Mouse (Mus musculus): ENCODE measurements at regions not wholly inside any gene's neighbourhood (a gene's known extent, or its start where the extent isn't known, plus 50 kb on each side); places are given as distances from the start of the nearest gene placed in this dataset.

DNA sequence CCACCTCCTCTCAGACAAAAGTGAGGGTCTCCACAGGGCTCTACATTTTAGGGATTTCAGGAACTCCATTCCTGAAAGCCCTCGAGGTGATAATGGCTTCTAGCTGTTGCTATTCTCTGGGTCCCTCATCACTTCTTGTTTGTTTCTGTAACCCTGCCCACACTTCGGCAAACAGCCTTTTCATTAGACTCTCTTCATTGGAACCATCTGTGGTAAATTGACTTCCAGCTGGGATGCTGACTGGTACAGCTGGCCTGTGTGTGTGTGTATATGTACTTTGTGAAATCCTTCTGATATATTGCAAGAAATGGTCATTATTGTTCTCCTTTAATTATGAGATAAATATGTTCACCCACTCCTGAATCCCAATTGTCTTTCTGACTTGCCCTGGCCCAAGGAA lies 50.3 kb downstream of the Gm10192 start:
- TF ChIP-seq EP300 (IDR thresholded peaks at IDR 0.05; ENCODE audit: low read depth), result no peak
- TF ChIP-seq CTCF (IDR thresholded peaks at IDR 0.05; ENCODE audit: low read depth), result no peak
- Histone ChIP-seq H3K4me2 (ENCODE audit: low read depth, low read length) (no peak overlapping the region), H3K4me1 (ENCODE audit: control insufficient read depth, insufficient read depth) (no peaks in the 10 kb centered on the region), H3K36me3 (replicated peaks; ENCODE audit: control insufficient read depth, insufficient read depth, low read length) (no peaks in the 10 kb centered on the region), H3K9ac (replicated peaks; ENCODE audit: low read depth, low read length) (no peak overlapping the region), H3K4me3 (ENCODE audit: low read depth, low read length) (no peak overlapping the region), H3K9me3 (replicated peaks; ENCODE audit: control insufficient read depth, low read length) (no peaks in the 10 kb centered on the region), H3K27ac (ENCODE audit: low read depth) (no peak overlapping the region), H3K27me3 (ENCODE audit: control insufficient read depth, insufficient read depth, low read length) (no peaks in the 10 kb centered on the region)
- DNase-seq (ENCODE audit: low spot score), result no peak
- no peak for ATAC-seq (ENCODE audit: insufficient read depth, low read depth)
- 51% methylated on average over 2 of the region's 2 CpGs for WGBS

DNA sequence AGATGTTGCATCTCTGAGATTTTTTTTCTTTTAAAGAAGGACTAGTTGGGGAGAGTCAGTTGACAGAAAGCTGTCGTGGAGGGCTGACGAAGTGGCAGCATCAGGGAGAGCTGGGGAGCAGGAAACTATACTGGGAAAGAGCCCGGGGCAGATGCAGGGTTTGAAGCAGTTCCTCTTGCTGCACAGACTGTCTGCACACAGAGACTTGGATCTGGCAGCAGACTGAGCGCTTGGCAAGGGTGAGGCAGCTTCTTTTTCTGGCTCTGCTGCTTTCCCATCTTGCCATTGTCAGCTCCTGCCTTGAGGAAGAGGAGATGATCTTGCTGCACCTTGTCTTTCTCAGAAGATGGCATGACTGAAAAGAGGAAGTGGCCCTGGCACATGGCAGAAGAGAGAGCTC lies 55.2 kb downstream of the Gm10192 start:
- TF ChIP-seq CTCF (IDR thresholded peaks at IDR 0.05; ENCODE audit: low read depth), result no peak
- TF ChIP-seq EP300 (IDR thresholded peaks at IDR 0.05; ENCODE audit: low read depth), result no peak
- Histone ChIP-seq H3K36me3 (replicated peaks; ENCODE audit: control insufficient read depth, insufficient read depth, low read length) (no peaks in the 10 kb centered on the region), H3K9ac (replicated peaks; ENCODE audit: low read depth, low read length) (no peak overlapping the region), H3K4me3 (ENCODE audit: low read depth, low read length) (no peak overlapping the region), H3K27me3 (ENCODE audit: control insufficient read depth, insufficient read depth, low read length) (no peaks in the 10 kb centered on the region), H3K27ac (ENCODE audit: low read depth) (no peak overlapping the region), H3K9me3 (replicated peaks; ENCODE audit: control insufficient read depth, low read length) (no peaks in the 10 kb centered on the region), H3K4me1 (ENCODE audit: control insufficient read depth, insufficient read depth) (no peaks in the 10 kb centered on the region), H3K4me2 (ENCODE audit: low read depth, low read length) (no peak overlapping the region)
- no peak for ATAC-seq (ENCODE audit: insufficient read depth, low read depth)
- DNase-seq (ENCODE audit: low spot score), result no peak
- 33% methylated on average over 4 of the region's 4 CpGs for WGBS

DNA sequence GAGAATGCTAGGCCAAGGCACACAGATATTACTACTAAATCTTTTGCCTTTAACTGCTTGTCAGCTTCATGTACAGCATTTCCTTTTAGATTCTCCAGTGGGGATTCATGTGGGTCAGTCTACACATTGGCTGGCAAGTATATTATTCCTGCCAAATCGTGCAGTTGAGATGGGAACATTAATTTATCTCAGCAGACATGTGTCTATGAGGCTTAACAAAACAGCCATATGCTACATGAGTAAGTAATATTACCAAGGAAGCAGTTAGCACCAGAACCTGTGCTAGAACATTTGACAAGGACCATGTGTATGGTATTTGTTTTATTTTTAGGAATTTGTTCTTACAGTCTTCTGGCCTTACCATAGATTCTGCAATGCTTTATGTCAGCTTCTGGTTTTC lies 59.1 kb downstream of the Gm10192 start:
- DNase-seq (ENCODE audit: low spot score) (no peak), ATAC-seq (ENCODE audit: insufficient read depth, low read depth) (no peak)
- Histone ChIP-seq H3K27ac (ENCODE audit: low read depth) (no peak overlapping the region), H3K9me3 (replicated peaks; ENCODE audit: control insufficient read depth, low read length) (no peaks in the 10 kb centered on the region), H3K9ac (replicated peaks; ENCODE audit: low read depth, low read length) (no peak overlapping the region), H3K4me2 (ENCODE audit: low read depth, low read length) (no peak overlapping the region), H3K36me3 (replicated peaks; ENCODE audit: control insufficient read depth, insufficient read depth, low read length) (no peaks in the 10 kb centered on the region), H3K27me3 (ENCODE audit: control insufficient read depth, insufficient read depth, low read length) (no peaks in the 10 kb centered on the region), H3K4me1 (ENCODE audit: control insufficient read depth, insufficient read depth) (no peaks in the 10 kb centered on the region), H3K4me3 (ENCODE audit: low read depth, low read length) (no peak overlapping the region)
- WGBS, result 36% methylated on average over 1 of the region's 1 CpGs
- TF ChIP-seq EP300 (IDR thresholded peaks at IDR 0.05; ENCODE audit: low read depth), result no peak
- no peak for TF ChIP-seq CTCF (IDR thresholded peaks at IDR 0.05; ENCODE audit: low read depth)

DNA sequence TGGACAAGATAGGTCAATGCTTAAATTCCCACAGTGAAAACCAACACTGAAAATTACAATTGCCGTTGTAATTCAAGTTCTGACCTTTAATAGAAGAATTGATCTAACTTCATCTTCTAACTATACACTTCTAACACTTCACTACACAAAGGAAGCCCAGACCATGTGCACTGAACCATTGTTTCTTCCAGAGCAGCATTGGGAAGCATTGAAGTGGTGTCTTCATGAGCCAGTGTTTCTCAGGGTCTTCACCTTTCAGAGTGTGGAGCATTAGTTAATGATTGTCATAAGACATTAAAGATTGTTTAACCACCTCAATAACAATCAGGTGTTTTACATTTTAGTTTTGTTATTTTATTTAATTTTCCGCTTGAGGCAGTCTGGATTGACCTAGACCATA lies 61.0 kb downstream of the Gm10192 start:
- Histone ChIP-seq H3K36me3 (replicated peaks; ENCODE audit: control insufficient read depth, insufficient read depth, low read length) (no peaks in the 10 kb centered on the region), H3K4me1 (ENCODE audit: control insufficient read depth, insufficient read depth) (no peaks in the 10 kb centered on the region), H3K4me2 (ENCODE audit: low read depth, low read length) (no peak overlapping the region), H3K4me3 (ENCODE audit: low read depth, low read length) (no peak overlapping the region), H3K9me3 (replicated peaks; ENCODE audit: control insufficient read depth, low read length) (no peaks in the 10 kb centered on the region), H3K27me3 (ENCODE audit: control insufficient read depth, insufficient read depth, low read length) (no peaks in the 10 kb centered on the region), H3K9ac (replicated peaks; ENCODE audit: low read depth, low read length) (no peak overlapping the region), H3K27ac (ENCODE audit: low read depth) (no peak overlapping the region)
- 81% methylated on average over 2 of the region's 2 CpGs for WGBS
- ATAC-seq (ENCODE audit: insufficient read depth, low read depth) (no peak), DNase-seq (ENCODE audit: low spot score) (no peak)
- no peak for TF ChIP-seq CTCF (IDR thresholded peaks at IDR 0.05; ENCODE audit: low read depth)
- no peak for TF ChIP-seq EP300 (IDR thresholded peaks at IDR 0.05; ENCODE audit: low read depth)

DNA sequence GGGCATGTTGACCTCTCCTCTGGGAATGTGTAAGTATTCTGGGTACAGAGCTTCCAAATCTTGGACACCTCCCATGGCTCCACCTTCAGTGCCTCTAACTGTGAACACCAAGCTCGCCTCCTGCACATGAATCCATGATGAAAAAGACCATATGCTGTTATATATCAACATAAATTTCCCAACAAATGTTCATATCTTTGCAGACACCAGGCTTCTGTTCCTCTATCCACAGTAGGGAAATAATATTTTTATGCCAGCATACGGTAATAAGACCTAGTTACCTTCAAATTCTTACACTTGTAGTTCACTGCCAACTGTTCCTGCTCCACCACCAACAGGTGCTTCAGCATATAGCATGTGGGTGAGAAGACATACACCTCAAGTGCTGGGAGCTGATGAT lies 63.5 kb downstream of the Gm10192 start:
- Histone ChIP-seq H3K4me2 (ENCODE audit: low read depth, low read length) (no peak overlapping the region), H3K4me1 (ENCODE audit: control insufficient read depth, insufficient read depth) (no peaks in the 10 kb centered on the region), H3K9ac (replicated peaks; ENCODE audit: low read depth, low read length) (no peak overlapping the region), H3K36me3 (replicated peaks; ENCODE audit: control insufficient read depth, insufficient read depth, low read length) (no peaks in the 10 kb centered on the region), H3K9me3 (replicated peaks; ENCODE audit: control insufficient read depth, low read length) (no peaks in the 10 kb centered on the region), H3K4me3 (ENCODE audit: low read depth, low read length) (no peak overlapping the region), H3K27ac (ENCODE audit: low read depth) (no peak overlapping the region), H3K27me3 (ENCODE audit: control insufficient read depth, insufficient read depth, low read length) (no peaks in the 10 kb centered on the region)
- DNase-seq (ENCODE audit: low spot score), result no peak
- no peak for ATAC-seq (ENCODE audit: insufficient read depth, low read depth)
- TF ChIP-seq CTCF (IDR thresholded peaks at IDR 0.05; ENCODE audit: low read depth) (no peak), EP300 (IDR thresholded peaks at IDR 0.05; ENCODE audit: low read depth) (no peak)
- 77% methylated on average over 2 of the region's 2 CpGs for WGBS

DNA sequence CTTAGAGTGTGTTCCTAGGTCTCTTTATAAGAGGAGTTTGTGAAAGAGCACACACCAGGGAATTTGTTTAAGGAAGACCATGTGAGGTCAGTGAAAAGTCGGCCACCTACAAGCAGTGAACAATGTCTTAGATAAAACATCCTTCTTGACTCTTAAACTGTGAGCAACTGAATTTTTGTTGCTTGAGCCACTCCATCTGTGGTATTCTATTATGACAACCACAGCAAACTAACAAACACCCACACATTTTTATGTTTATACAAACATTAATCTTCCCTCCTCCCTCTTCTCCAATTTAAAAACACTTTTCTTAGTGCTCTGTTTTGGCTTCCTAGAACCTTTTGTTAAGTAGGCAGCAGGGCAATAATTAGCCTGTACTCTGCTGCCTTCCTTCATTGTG lies 66.0 kb downstream of the Gm10192 start:
- Histone ChIP-seq H3K4me1 (ENCODE audit: control insufficient read depth, insufficient read depth) (no peaks in the 10 kb centered on the region), H3K4me3 (ENCODE audit: low read depth, low read length) (no peak overlapping the region), H3K4me2 (ENCODE audit: low read depth, low read length) (no peak overlapping the region), H3K36me3 (replicated peaks; ENCODE audit: control insufficient read depth, insufficient read depth, low read length) (no peaks in the 10 kb centered on the region), H3K27me3 (ENCODE audit: control insufficient read depth, insufficient read depth, low read length) (no peaks in the 10 kb centered on the region), H3K9me3 (replicated peaks; ENCODE audit: control insufficient read depth, low read length) (no peaks in the 10 kb centered on the region), H3K9ac (replicated peaks; ENCODE audit: low read depth, low read length) (no peak overlapping the region), H3K27ac (ENCODE audit: low read depth) (no peak overlapping the region)
- TF ChIP-seq EP300 (IDR thresholded peaks at IDR 0.05; ENCODE audit: low read depth) (no peak), CTCF (IDR thresholded peaks at IDR 0.05; ENCODE audit: low read depth) (no peak)
- no peak for ATAC-seq (ENCODE audit: insufficient read depth, low read depth)
- 45% methylated on average over 1 of the region's 1 CpGs for WGBS
- DNase-seq (ENCODE audit: low spot score), result no peak
